Mouse (Mus musculus): ENCODE results near the gene Raver2.

DNA sequence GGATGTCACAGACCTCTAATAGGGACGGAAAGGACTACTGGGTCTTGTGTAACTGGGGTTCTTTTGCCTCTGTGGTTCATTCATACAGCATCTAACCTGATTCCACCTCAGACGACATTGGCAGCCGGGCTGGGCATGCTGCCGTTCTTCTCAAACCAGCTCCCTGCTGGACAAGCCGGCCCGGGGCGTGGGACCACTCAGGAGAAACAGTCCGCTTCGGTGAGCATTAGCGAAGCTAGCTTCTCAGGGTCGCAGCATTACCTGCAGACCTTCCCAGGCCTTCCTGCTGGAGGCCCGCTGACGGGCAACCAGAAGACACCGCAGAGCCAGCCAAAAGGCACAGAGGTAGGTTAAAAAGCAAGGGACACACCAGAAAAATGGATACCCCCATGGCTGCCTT, 67.1 kb downstream of the Raver2 start:
- TF ChIP-seq EP300 (IDR thresholded peaks at IDR 0.05; ENCODE audit: insufficient read depth, low read depth, low read length) (no peak), CTCF (IDR thresholded peaks at IDR 0.05) (no peak)

All from heart, adult 2 months (tissue).